ENCODE assay signal across 8 mouse cellular contexts in genomic region chr14:24181811-24182506, GRCm38 (mm10).
DNase-seq lines count a peak whose midpoint lies in the region; ATAC-seq and TF ChIP-seq lines count a peak whose summit lies in the region.

No protein-coding gene starts in this region.

- TF ChIP-seq CTCF in left cerebral cortex, adult 2 months (IDR thresholded peaks at IDR 0.05), result peak; percentile 92

- H3K4me2 ChIP-seq in heart, embryonic 11.5 days, result no peak overlapping the region

- no peak; the same call in 1 of the 2 replicates for ATAC-seq in heart, embryonic 11.5 days (replicated peaks; ENCODE audit: insufficient number of reproducible peaks, low FRiP score, low TSS enrichment)

- no peak overlapping the region for H3K4me3 ChIP-seq in heart, embryonic 11.5 days (ENCODE audit: low read depth, low read length)
- no peak overlapping the region for H3K4me3 ChIP-seq in left cerebral cortex, adult 2 months
- no peak overlapping the region for H3K4me3 ChIP-seq in midbrain, embryonic 10.5 days

- whole genome bisulfite sequencing in heart, embryonic 11.5 days (ENCODE audit: insufficient replicate concordance), result 31% methylated on average over 10 of the region's 10 CpGs
- 32% methylated on average over 10 of the region's 10 CpGs for WGBS in midbrain, embryonic 10.5 days

- H3K9me3 ChIP-seq in heart, embryonic 11.5 days (replicated peaks; ENCODE audit: control insufficient read depth, low read length), result no peaks in the 10 kb centered on the region
- H3K9me3 ChIP-seq in midbrain, embryonic 10.5 days (replicated peaks), result no peaks in the 10 kb centered on the region

- no peaks in the 10 kb centered on the region for H3K27me3 ChIP-seq in heart, embryonic 11.5 days (ENCODE audit: control insufficient read depth, insufficient read depth, low read length)
- no peaks in the 10 kb centered on the region for H3K27me3 ChIP-seq in midbrain, embryonic 10.5 days (ENCODE audit: low read depth, poor library complexity, severe bottlenecking)

- H3K4me1 ChIP-seq in heart, embryonic 11.5 days (ENCODE audit: control insufficient read depth, insufficient read depth, low read length), result peaks cover 17% of the 10 kb centered on the region
- H3K4me1 ChIP-seq in midbrain, embryonic 10.5 days, result peaks cover 30% of the 10 kb centered on the region

- peak; percentile 92 for DNase-seq in heart, adult 11 months
- DNase-seq in embryo, embryonic 10 days (ENCODE audit: low spot score), result peak; percentile 89
- peak; percentile 38 to 53 for DNase-seq in gastrocnemius, adult 8-10 months (ENCODE audit: low spot score in 2 of 2)
- DNase-seq in induced T-regulatory cell, adult 2 months (ENCODE audit: low read depth), result peak; percentile 55
- DNase-seq in left cerebral cortex, adult 2 months (ENCODE audit: extremely low spot score in 1 of 2, low spot score in 2 of 2), result peak; percentile 74 to 75
- peak; percentile 73 for DNase-seq in midbrain, embryonic 10.5 days (ENCODE audit: low spot score)
- DNase-seq in spleen, adult 12 weeks (ENCODE audit: low spot score), result peak; percentile 2

- H3K27ac ChIP-seq in heart, embryonic 11.5 days (ENCODE audit: low read depth, low read length), result no peak overlapping the region
- H3K27ac ChIP-seq in left cerebral cortex, adult 2 months, result no peak overlapping the region
- H3K27ac ChIP-seq in midbrain, embryonic 10.5 days (replicated peaks), result 0 out of 2 replicates have a peak overlapping the region, but pooled peaks have one; percentile 17

- intact Hi-C loops in left cerebral cortex, adult 2 months (cut with DNase I), result loop anchor here (1.0 to 5.0 kb wide), 3 partner anchors 63 to 115 kb away; partner anchors contain the start of gene Dlg5

- H3K36me3 ChIP-seq in heart, embryonic 11.5 days (ENCODE audit: control insufficient read depth, insufficient read depth, low read length), result no peaks in the 10 kb centered on the region
- H3K36me3 ChIP-seq in midbrain, embryonic 10.5 days, result peaks cover 6% of the 10 kb centered on the region; the same call in 1 of the 2 replicates

- H3K9ac ChIP-seq in heart, embryonic 11.5 days (ENCODE audit: low read depth, low read length), result no peak overlapping the region

Comparison
In these comparisons a context has a peak if more than half of its experiments do, and no peak if none do; other contexts are left out.
1. DNase-seq: peak in every context shown above with its lines; median percentile 92 in heart, adult 11 months; 89 in embryo, embryonic 10 days; 74 in left cerebral cortex, adult 2 months; 73 in midbrain, embryonic 10.5 days; 55 in induced T-regulatory cell, adult 2 months; 46 in gastrocnemius, adult 8-10 months; 2 in spleen, adult 12 weeks.